Mouse (Mus musculus) bone marrow, adult 2 months (tissue): ENCODE results near the gene Depdc1b. TPM values are rescaled to one million over a fixed set of nuclear protein-coding genes. Genes with fewer than 3 reads are reported as not detected.

ENCODE experiments used
- H3K27ac ChIP-seq: fragments of 200-500 bp; 2 replicates; pipeline ENCODE4 v1.5.1; 2012; ENCODE audit warnings: low read depth, mild to moderate bottlenecking, control low read depth, inconsistent platforms, low read length; ENCODE audit not compliant: control insufficient read depth, poor library complexity, insufficient read depth
- H3K4me1 ChIP-seq: fragments of 200-500 bp; 2 replicates; pipeline ENCODE4 v1.6.1; 2011; ENCODE audit warnings: low read length; ENCODE audit not compliant: control insufficient read depth, insufficient read depth
- H3K4me3 ChIP-seq: fragments of 200-500 bp; replicated peaks from 2 replicates; pipeline ENCODE3; 2011; ENCODE audit warnings: mild to moderate bottlenecking, low read depth, low read length, control low read depth; ENCODE audit not compliant: control insufficient read depth
- CTCF ChIP-seq: fragments of 200-500 bp; IDR thresholded peaks from 2 replicates; pipeline ENCODE4 v1.5.1; 2011; ENCODE audit warnings: low read length, control low read depth; ENCODE audit not compliant: control insufficient read depth, insufficient read depth
- POLR2A ChIP-seq: fragments of 200-500 bp; IDR thresholded peaks from 2 replicates; pipeline ENCODE4 v1.6.1; 2011; ENCODE audit warnings: low read depth, mild to moderate bottlenecking, control low read depth, low read length, borderline replicate concordance; ENCODE audit not compliant: control insufficient read depth
- WGBS: fragments of 180-500 bp; shearing (Covaris S2); methylation state at CpG from one replicate; pipeline ENCODE4 v1.1.7; 2018; 5-methylcytosine and 5-hydroxymethylcytosine counted together
- polyA plus RNA-seq: library from polyadenylated mRNA; stranded (reverse); fragments of >200 nt; gene quantifications from 2 replicates; pipeline ENCODE4 v1.2.4, GENCODE M21; 2011; ENCODE audit warnings: low replicate concordance; ENCODE audit not compliant: missing spikeins, insufficient read depth, insufficient read length

Gene Depdc1b
- polyA plus RNA-seq, 1 experiment = 21.2 TPM

GRCm38 (mm10) chr13:108277320-108277719 is 38.8 kb upstream of the Depdc1b start:
- Histone ChIP-seq H3K27ac (no peak overlapping the region), H3K4me1 (no peaks in the 10 kb centered on the region), H3K4me3 (no peak overlapping the region)
- 80% methylated on average over 7 of the region's 7 CpGs for WGBS
- TF ChIP-seq POLR2A (no peak), CTCF (no peak)

DNA sequence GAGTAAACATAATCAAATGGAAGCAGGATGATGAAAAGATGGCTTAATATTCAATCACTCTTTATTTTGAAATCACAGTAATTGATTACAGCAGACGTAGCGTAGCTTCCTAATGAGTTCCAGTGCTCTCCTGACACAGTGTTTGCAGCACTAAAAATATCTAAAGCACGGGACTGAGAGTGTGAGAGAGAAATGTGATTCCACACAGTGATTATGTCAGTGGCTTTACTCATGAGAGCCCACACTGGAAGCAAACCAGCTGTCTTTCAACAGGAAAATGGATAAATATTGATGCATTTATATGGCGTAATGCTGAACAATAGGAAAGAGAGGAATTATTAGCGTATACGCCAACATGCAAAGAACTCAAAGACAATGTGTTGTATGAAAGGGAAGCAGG is 37.5 kb upstream of the Depdc1b start:
- 80% methylated on average over 6 of the region's 6 CpGs for WGBS
- Histone ChIP-seq H3K27ac (no peak overlapping the region), H3K4me3 (no peak overlapping the region), H3K4me1 (no peaks in the 10 kb centered on the region)
- no peak for TF ChIP-seq CTCF
- TF ChIP-seq POLR2A = no peak

DNA sequence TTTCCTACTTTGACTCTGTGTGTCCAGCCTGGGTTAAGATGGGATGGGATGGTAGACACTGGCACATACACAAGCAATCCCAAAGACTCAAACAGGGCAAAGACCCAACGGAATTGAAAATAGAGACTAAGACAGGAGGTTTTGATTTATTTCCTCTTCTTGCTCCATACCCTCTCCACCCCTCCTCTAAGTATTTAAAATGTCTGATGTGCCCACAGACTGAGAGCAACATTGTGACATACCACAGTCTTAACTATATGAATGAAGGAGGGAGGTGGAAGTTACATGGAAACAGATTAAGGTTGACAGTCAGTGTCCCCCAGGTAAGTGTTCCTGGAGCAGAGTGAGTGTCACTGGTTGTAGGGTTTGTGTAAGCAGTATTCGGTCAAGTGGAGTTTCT is 31.8 kb upstream of the Depdc1b start:
- Histone ChIP-seq H3K27ac (no peak overlapping the region), H3K4me3 (no peak overlapping the region), H3K4me1 (no peaks in the 10 kb centered on the region; the same call in 1 of the 2 replicates)
- TF ChIP-seq POLR2A = no peak
- TF ChIP-seq CTCF = no peak
- 72% methylated on average over 2 of the region's 2 CpGs for WGBS

DNA sequence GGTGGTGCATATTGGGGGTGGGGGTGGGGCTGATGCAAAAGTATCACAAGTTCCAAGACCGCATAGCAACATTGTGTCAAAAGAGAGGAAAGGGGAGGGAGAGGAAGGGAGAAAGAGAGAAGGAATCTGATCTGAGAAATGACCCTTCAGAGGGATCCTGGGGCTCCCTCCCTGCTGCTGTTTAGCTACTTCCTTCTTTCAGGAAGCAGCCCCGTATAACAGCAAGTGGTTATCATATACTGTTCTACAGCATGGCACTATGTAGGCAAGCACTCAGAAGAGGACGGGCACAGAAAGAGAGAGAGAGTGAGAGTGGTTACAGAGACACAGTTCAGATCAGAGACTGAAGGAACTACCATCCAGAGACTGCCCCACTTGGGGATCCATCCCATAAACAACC is 28.2 kb upstream of the Depdc1b start:
- 6% methylated on average over 3 of the region's 3 CpGs for WGBS
- no peak overlapping the region for H3K4me3 ChIP-seq
- H3K27ac ChIP-seq = no peak overlapping the region
- TF ChIP-seq CTCF (no peak), POLR2A (no peak)
- H3K4me1 ChIP-seq = no peaks in the 10 kb centered on the region; the same call in 1 of the 2 replicates

DNA sequence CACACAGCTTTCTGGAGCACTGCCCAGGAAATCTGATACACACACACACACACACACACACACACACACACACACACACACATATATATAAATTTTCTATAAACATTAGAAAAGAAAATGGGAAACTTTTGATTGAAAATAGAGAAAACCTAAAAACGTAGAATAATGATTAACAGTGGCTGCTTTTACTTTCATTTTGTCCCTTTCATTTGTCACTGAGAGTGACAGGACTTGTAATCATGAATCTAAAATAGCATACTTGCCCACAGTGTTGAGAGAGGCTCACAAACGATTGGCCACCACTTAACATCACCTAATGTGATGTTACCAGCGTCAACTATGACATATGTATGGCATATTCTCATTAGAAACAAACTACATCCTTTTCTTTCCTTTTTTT is 26.7 kb upstream of the Depdc1b start:
- WGBS = 15% methylated on average over 3 of the region's 3 CpGs

GRCm38 (mm10) chr13:108290314-108290713 is 25.8 kb upstream of the Depdc1b start:
- no peak overlapping the region for H3K4me3 ChIP-seq
- no peaks in the 10 kb centered on the region; the same call in 1 of the 2 replicates for H3K4me1 ChIP-seq
- no peak overlapping the region for H3K27ac ChIP-seq
- WGBS = 42% methylated on average over 4 of the region's 4 CpGs
- TF ChIP-seq CTCF = no peak
- no peak for TF ChIP-seq POLR2A

More for the DNA sequence above, 26.7 kb upstream of the Depdc1b start:
- no peaks in the 10 kb centered on the region; the same call in 1 of the 2 replicates for H3K4me1 ChIP-seq
- H3K4me3 ChIP-seq = no peak overlapping the region
- TF ChIP-seq POLR2A (no peak), CTCF (no peak)
- H3K27ac ChIP-seq = no peak overlapping the region

GRCm38 (mm10) chr13:108297350-108298093 is 18.6 kb upstream of the Depdc1b start:
- H3K27ac ChIP-seq = peak overlapping the region; percentile 71
- H3K4me3 ChIP-seq = peak overlapping the region; percentile 44
- 12% methylated on average over 12 of the region's 12 CpGs for WGBS
- H3K4me1 ChIP-seq = no peaks in the 10 kb centered on the region; the same call in 1 of the 2 replicates
- TF ChIP-seq CTCF (no peak), POLR2A (no peak)

- no peaks in the 10 kb centered on the region; the same call in 1 of the 2 replicates for H3K4me1 ChIP-seq
- H3K4me3 ChIP-seq = no peak overlapping the region
- TF ChIP-seq CTCF = no peak
- TF ChIP-seq POLR2A = no peak
- 53% methylated on average over 5 of the region's 5 CpGs for WGBS
- H3K27ac ChIP-seq = no peak overlapping the region
These were observed 17.9 kb upstream of the Depdc1b start for GRCm38 (mm10) chr13:108298241-108298640.
